In genomic region chr2:103970041-103970790, GRCm38 (mm10) we compare ENCODE assay signal across 8 mouse cellular contexts. TPM values are rescaled to one million over a fixed set of nuclear protein-coding genes. Genes with fewer than 3 reads are reported as not detected.
DNase-seq lines count a peak whose midpoint lies in the region; ATAC-seq and TF ChIP-seq lines count a peak whose summit lies in the region.

No protein-coding gene starts in this region.

- no peaks in the 10 kb centered on the region for H3K9me3 ChIP-seq in heart, embryonic 15.5 days (replicated peaks)
- H3K9me3 ChIP-seq in lung, embryonic 14.5 days (ENCODE audit: low read depth, low read length) = no peaks in the 10 kb centered on the region

- under 1% methylated on average over 76 of the region's 79 CpGs for WGBS in bone marrow, adult 2 months
- WGBS in heart, embryonic 15.5 days = under 1% methylated on average over 73 of the region's 79 CpGs
- WGBS in lung, embryonic 14.5 days = under 1% methylated on average over 44 of the region's 79 CpGs

- 0 out of 2 replicates have a peak, but pooled peaks have one; percentile 43 for TF ChIP-seq POLR2A in bone marrow, adult 2 months (IDR thresholded peaks at IDR 0.05; ENCODE audit: borderline replicate concordance, control insufficient read depth, low read depth, low read length)
- no peak for TF ChIP-seq POLR2A in embryonic fibroblast, embryonic 13.5 days (IDR thresholded peaks at IDR 0.05; ENCODE audit: low read depth, low read length)

- TF ChIP-seq CTCF in bone marrow, adult 2 months (IDR thresholded peaks at IDR 0.05; ENCODE audit: control insufficient read depth, insufficient read depth, low read length) = no peak
- TF ChIP-seq CTCF in embryonic fibroblast, embryonic 13.5 days (IDR thresholded peaks at IDR 0.05; ENCODE audit: borderline replicate concordance, insufficient read depth, low read length) = no peak
- TF ChIP-seq CTCF in lung, embryonic 14.5 days (IDR thresholded peaks at IDR 0.05; ENCODE audit: low read depth) = no peak

- H3K27me3 ChIP-seq in heart, embryonic 15.5 days = peaks cover 60% of the 10 kb centered on the region
- peaks cover 42% of the 10 kb centered on the region for H3K27me3 ChIP-seq in lung, embryonic 14.5 days (ENCODE audit: insufficient read depth, low read length)

- peak overlapping the region; percentile 72 for H3K9ac ChIP-seq in heart, embryonic 15.5 days
- peak overlapping the region; percentile 70 for H3K9ac ChIP-seq in lung, embryonic 14.5 days

- DNase-seq in kidney, postnatal 10 days = peak; percentile 76
- peak; percentile 71 for DNase-seq in lung, embryonic 14.5 days
- peak; percentile 30 for DNase-seq in thymus, postnatal 25 days

- H3K4me1 ChIP-seq in bone marrow, adult 2 months (ENCODE audit: control insufficient read depth, insufficient read depth, low read length) = peaks cover 5% of the 10 kb centered on the region
- no peaks in the 10 kb centered on the region for H3K4me1 ChIP-seq in embryonic fibroblast, embryonic 13.5 days (ENCODE audit: control insufficient read depth, insufficient read depth, low read length)
- H3K4me1 ChIP-seq in heart, embryonic 15.5 days (replicated peaks) = peaks cover 14% of the 10 kb centered on the region
- H3K4me1 ChIP-seq in lung, embryonic 14.5 days (ENCODE audit: insufficient read depth) = 0 out of 2 replicates have a peak, but pooled peaks cover 3% of the 10 kb centered on the region

- peak overlapping the region; percentile 99 for H3K4me2 ChIP-seq in heart, embryonic 15.5 days
- peak overlapping the region; percentile 97 for H3K4me2 ChIP-seq in lung, embryonic 14.5 days

- peak overlapping the region; percentile 74 for H3K4me3 ChIP-seq in bone marrow, adult 2 months (replicated peaks; ENCODE audit: control insufficient read depth, low read depth, low read length)
- peak overlapping the region; percentile 47 for H3K4me3 ChIP-seq in embryonic fibroblast, embryonic 13.5 days (ENCODE audit: insufficient read depth, low read length)
- peak overlapping the region; percentile 83 for H3K4me3 ChIP-seq in heart, embryonic 15.5 days
- H3K4me3 ChIP-seq in lung, embryonic 14.5 days (ENCODE audit: low read depth, low read length) = peak overlapping the region; percentile 73

- H3K27ac ChIP-seq in bone marrow, adult 2 months (ENCODE audit: control insufficient read depth, insufficient read depth, low read depth, low read length, poor library complexity) = peak overlapping the region; percentile 97
- no peak overlapping the region for H3K27ac ChIP-seq in embryonic fibroblast, embryonic 13.5 days (ENCODE audit: insufficient read depth, low read length)
- peak overlapping the region; percentile 79 for H3K27ac ChIP-seq in heart, embryonic 15.5 days
- H3K27ac ChIP-seq in lung, embryonic 14.5 days (ENCODE audit: low read depth) = peak overlapping the region; percentile 73

- H3K36me3 ChIP-seq in heart, embryonic 15.5 days = no peaks in the 10 kb centered on the region
- H3K36me3 ChIP-seq in lung, embryonic 14.5 days (ENCODE audit: insufficient read depth) = no peaks in the 10 kb centered on the region

- peak; percentile 45 for ATAC-seq in CD4-positive, CD25-positive, alpha-beta regulatory T cell, adult 4 months
- ATAC-seq in heart, embryonic 15.5 days (replicated peaks; ENCODE audit: insufficient number of reproducible peaks, insufficient read depth, low FRiP score, low read depth) = peak; percentile 43
- ATAC-seq in lung, embryonic 14.5 days (ENCODE audit: insufficient read depth) = peak; percentile 72
- peak; percentile 31; the same call in 1 of the 2 replicates for ATAC-seq in neutrophil, adult 5-6 weeks (ENCODE audit: extremely low read depth, insufficient number of reproducible peaks, low FRiP score, poor library complexity, severe bottlenecking)

RNA-seq across cellular contexts. Expression of gene Lmo2, which starts 12.4 kb away (rescaled TPM):
- 1 to 10 TPM in 1 of 2 experiments, under 1 TPM in 1; 0.38 to 2.1 TPM for polyA plus RNA-seq in CD4-positive, CD25-positive, alpha-beta regulatory T cell, adult 4 months (2017; shearing (Covaris generic))
- polyA plus RNA-seq in bone marrow, adult 2 months (2011; ENCODE audit: insufficient read depth, insufficient read length, low replicate concordance, missing spikeins) = 110 and 144 TPM in 2 replicates
- polyA plus RNA-seq in embryonic fibroblast, embryonic 13.5 days (2011; ENCODE audit: insufficient read length, low read depth, missing spikeins) = 0.84 TPM in 1 of 2 replicates, not detected in the other
- polyA plus RNA-seq in heart, embryonic 15.5 days (2015; fragmentation: Nextera tagmentation; extraction: Ambion mirVana) = 19.1 and 23.1 TPM in 2 replicates
- 44.0 and 44.5 TPM in 2 replicates for polyA plus RNA-seq in lung, embryonic 14.5 days (2014; fragmentation: Nextera tagmentation; extraction: Ambion mirVana)
- total RNA-seq in neutrophil, adult 5-6 weeks (2017) = 134 and 151 TPM in 2 replicates

RNA-seq across cellular contexts. Expression of gene Fbxo3, which starts 57.3 kb away (rescaled TPM):
- 10 to 100 TPM; 39.2 to 39.4 TPM for polyA plus RNA-seq in CD4-positive, CD25-positive, alpha-beta regulatory T cell, adult 4 months (2017; shearing (Covaris generic))
- 26.1 and 29.1 TPM in 2 replicates for polyA plus RNA-seq in bone marrow, adult 2 months (2011; ENCODE audit: insufficient read depth, insufficient read length, low replicate concordance, missing spikeins)
- polyA plus RNA-seq in embryonic fibroblast, embryonic 13.5 days (2011; ENCODE audit: insufficient read length, low read depth, missing spikeins) = 39.9 and 43.5 TPM in 2 replicates
- polyA plus RNA-seq in heart, embryonic 15.5 days (2015; fragmentation: Nextera tagmentation; extraction: Ambion mirVana) = 41.8 and 44.8 TPM in 2 replicates
- 54.0 and 56.6 TPM in 2 replicates for polyA plus RNA-seq in lung, embryonic 14.5 days (2014; fragmentation: Nextera tagmentation; extraction: Ambion mirVana)
- 45.3 and 46.8 TPM in 2 replicates for total RNA-seq in neutrophil, adult 5-6 weeks (2017)

RNA-seq across cellular contexts. Expression of gene 4931422A03Rik, which starts 57.9 kb away (rescaled TPM):
- under 1 TPM in 1 of 2 experiments, not detected in 1; 0.93 TPM for polyA plus RNA-seq in CD4-positive, CD25-positive, alpha-beta regulatory T cell, adult 4 months (2017; shearing (Covaris generic))
- 3.2 and 8.3 TPM in 2 replicates for polyA plus RNA-seq in bone marrow, adult 2 months (2011; ENCODE audit: insufficient read depth, insufficient read length, low replicate concordance, missing spikeins)
- not detected in 2 replicates for polyA plus RNA-seq in embryonic fibroblast, embryonic 13.5 days (2011; ENCODE audit: insufficient read length, low read depth, missing spikeins)
- polyA plus RNA-seq in heart, embryonic 15.5 days (2015; fragmentation: Nextera tagmentation; extraction: Ambion mirVana) = 1.8 and 3.0 TPM in 2 replicates
- polyA plus RNA-seq in lung, embryonic 14.5 days (2014; fragmentation: Nextera tagmentation; extraction: Ambion mirVana) = 1.9 and 2.1 TPM in 2 replicates
- total RNA-seq in neutrophil, adult 5-6 weeks (2017) = not detected in 2 replicates
